Mouse (Mus musculus) urinary bladder, postnatal 4 days (tissue): ENCODE measurements around the gene Cdkl5.

Source experiments
- DNase-seq, 2 experiments: peaks; one replicate each; pipeline ENCODE4 v3.0.0; 2021 to 2022; ENCODE audit warnings: low spot score in 2 of 2

The Cdkl5 gene

DNA sequence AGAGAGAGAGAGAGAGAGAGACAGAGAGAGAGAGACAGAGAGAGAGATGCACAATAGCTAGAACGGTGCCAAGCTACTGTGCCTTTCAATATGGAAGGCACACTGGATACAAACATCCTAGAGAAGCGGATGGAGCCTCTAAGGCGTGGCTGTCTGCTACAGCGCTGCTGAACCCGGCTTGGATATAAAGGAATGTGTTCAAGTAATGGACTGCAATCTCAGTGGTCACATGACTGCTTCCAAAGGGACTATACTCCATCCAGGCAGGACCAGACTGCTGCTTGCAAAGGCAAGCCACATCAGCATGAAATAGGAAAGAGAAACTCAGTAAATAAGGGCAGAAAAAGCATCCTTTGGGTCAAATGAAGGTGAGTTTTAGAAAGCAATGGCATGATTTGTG is 258.9 kb downstream of the Cdkl5 start, which contains the start of gene Ppef1:
Ppef1 (minus strand) TSS at position 116 of the 400 bp plus-strand sequence.
- DNase-seq: no peak
